Mouse (Mus musculus) mature B cell (primary cell): ENCODE results near the gene Scd4.
"Not testable (repeated sequence)": the region's sequence is repeated elsewhere in the genome, so short reads cannot be mapped to it uniquely, and the experiment has no call there.

Source experiments
- in situ Hi-C: fragments of 300-500 bp; cut with MboI; formaldehyde crosslinking; loops from 2 replicates; pipeline ENCODE4 v1.14.3; 2019

The Scd4 gene

DNA sequence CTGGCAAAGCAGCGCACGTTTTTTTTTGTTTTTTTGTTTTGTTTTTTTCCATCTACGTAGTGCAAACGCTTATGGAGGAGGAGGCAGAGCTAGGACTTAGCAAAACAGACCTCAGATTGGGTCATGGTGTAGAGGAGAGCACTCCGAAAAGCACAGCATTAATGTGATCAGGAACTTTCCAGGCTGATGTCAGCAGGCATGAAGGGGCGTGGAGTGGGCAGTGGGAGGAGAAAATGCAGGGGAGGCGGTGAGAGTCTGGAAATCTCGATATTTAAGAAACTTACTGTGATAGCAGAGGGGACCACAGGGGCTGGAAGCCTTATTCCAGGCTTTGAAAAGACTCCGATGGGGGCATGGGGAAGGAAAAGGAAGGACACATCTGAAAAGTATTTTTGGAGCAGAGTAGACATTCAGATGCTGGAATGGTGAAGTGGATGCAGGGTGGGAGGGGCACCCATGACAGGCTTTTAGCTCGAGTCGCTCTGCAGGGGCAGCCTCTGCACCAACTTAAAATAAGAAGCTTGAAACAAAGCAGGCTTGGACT lies 17.9 kb upstream of the Scd4 start:
- in situ Hi-C loops = no loop called here

DNA sequence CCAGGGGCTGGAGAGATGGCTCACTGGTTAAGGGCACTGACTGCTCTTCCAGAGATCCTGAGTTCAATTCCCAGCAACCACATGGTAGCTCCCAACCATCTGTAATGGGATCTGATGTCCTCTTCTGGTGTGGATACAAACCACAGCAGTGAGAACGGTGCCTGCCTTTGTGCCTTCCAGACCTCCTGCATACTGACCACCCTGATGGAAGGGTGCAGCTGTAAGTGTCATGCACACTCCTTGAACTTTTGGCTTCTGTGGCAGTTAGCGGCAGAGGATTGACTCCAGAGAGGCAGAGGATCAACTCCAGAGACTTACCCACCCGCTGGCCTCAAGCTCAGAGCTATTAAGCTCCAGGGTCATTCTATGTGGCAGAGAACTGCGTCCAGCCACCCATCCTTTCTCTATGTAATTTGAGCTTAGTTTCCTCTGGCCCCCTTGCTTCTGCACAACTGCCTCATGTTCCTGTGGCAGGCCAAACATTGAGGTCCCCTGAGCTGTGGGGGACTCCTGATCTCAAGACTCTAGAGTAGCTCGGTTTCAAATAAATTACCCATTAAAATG lies 16.1 kb upstream of the Scd4 start:
- in situ Hi-C loops = no loop called here

DNA sequence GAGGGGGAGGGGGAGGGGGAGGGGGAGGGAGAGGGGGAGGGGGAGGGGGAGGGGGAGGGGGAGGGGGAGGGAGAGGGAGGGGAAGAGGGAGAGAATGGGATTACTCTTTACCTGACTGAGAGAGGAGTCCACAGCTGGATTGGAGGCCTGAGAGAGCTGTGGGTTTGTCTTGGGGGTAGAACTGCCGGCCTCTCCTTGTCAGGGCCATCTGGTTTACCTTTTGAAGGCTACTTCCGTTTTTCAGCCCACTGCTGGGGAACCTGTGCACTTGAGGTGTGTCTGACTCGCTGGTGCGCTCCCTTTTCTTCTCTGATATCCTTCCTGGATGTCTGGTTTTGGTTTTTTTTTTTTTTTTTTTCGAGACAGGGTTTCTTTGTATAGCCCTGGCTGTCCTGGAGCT lies 15.5 kb upstream of the Scd4 start:
- in situ Hi-C loops = no loop called here

DNA sequence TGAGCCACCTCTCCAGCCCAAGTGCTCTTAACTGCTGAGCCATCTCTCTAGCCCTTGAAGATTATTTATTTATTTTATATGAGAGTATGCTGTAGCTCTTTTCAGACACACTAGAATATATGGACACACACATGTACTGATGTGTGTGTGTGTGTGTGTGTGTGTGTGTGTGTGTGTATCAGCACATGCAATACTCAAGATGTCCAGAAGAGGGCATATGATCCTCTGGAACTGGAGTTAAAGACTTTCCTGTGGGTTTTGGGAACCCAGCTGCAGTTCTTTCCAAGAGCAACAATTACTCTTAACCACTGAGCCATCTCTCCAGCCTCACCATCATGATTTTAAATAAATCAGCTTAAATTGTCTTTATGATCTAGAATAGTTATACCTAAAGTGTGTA lies 14.3 kb upstream of the Scd4 start:
- in situ Hi-C loops = no loop called here

DNA sequence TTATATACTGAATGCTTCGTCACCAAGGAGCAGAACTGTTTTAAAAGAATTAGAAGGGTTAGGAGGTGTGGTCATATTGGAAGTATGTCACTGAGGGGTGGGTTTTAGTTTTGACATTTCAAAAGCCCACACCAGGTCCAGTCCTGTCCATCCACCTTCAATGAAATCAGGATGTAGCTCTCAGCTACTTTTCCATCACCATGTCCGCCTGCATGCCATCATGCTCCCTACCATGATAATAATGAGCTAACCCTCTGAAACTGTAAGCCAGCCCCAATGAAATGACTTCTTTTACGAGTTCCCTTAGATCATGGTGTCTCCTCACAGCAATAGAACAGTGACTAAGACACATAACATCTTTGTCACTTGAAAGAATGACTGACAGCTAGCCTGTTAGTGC lies 12.6 kb upstream of the Scd4 start:
- in situ Hi-C loops = no loop called here

DNA sequence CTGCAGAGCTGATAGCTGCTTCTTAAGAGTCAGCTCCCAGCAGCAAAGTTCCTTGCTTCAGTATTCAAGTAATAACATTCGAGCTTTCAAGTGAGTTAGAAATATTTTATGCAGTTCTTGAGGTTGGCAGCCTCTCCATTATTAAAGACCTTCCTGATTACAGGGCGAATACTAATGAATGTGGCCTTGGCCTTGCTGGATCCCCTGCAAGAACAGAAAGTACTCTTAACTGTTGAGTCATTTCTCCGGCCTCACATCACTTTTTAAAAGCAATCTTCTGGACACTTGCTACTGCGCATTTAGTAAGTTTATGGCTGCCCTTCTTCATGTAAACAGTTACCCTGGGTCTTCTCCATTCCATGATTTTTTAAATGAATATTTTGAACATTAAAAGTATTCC lies 11.7 kb upstream of the Scd4 start:
- in situ Hi-C loops = no loop called here

DNA sequence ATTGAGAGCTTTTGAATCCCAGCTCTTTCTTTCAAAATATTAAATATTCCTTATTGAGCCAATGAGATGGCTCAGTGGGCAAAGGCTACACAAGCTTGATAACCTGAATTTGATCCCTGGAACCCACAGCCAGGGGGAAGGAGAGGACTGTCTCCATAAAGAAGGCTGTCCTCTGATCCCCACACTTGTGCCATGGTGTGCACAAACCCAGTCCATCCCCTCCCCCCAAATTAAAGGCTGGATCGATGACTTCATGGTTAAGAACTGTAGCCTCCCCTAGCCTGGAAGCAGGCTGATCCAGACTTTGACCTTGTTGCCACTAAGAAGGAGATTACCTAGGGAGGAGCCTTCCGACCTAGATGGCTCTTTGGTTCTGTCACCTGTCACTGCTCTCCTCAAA lies 11.3 kb upstream of the Scd4 start:
- in situ Hi-C loops = no loop called here

DNA sequence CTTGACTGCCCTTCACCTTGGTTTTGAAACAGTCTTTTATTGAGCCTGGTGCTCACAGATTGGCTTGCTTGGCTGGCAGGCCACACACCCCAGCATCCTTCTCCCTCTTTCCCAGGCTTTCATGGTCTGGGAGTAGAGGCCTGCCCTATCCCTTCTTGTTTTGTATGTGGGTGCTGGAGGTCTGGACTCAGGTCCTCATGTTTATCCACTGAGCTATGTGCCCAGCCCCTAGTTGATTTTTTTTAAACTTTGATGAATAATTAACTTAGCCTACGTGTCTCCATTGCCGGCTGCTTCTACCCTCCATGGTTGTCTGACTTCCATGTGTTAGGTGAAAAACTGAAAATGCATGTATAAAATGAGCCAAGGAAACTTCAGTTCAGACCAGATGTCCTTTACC lies 3.3 kb upstream of the Scd4 start:
- in situ Hi-C loops = no loop called here

DNA sequence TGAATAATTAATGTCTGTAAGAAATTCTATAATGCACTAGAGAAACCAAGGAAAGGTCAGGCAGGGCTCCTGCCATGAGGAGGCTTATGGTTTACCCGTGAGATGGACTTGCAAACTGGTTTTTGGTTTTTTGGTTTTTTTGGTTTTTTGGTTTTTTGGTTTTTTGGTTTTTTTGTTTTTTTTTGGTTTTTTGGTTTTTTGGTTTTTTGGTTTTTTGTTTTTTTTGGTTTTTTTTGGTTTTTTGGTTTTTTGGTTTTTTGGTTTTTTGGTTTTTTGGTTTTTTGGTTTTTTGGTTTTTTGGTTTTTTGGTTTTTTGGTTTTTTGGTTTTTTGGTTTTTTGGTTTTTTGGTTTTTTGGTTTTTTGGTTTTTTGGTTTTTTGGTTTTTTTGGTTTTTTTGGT lies 1.8 kb upstream of the Scd4 start:
- in situ Hi-C loops = not testable (repeated sequence)

DNA sequence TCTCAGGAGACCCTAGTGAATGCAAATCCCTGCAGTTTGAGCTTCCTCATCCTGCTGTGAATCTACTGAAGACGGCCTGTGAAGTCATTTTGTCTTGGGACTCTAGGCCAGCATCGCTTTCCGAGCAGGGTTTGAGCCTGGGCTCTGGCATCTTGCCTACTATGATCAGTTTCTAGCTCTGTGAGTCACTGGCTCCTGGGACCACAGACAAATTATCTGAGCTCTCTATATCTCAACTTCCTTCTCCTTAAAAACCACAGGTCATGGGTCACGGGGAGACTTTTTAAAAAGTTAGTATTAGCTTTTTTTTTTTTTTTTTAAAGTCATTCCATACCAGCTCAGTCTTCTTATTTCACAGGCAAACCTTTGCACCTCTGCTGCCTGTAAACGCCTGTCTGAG lies 981 bp upstream of the Scd4 start:
- in situ Hi-C loops = no loop called here

DNA sequence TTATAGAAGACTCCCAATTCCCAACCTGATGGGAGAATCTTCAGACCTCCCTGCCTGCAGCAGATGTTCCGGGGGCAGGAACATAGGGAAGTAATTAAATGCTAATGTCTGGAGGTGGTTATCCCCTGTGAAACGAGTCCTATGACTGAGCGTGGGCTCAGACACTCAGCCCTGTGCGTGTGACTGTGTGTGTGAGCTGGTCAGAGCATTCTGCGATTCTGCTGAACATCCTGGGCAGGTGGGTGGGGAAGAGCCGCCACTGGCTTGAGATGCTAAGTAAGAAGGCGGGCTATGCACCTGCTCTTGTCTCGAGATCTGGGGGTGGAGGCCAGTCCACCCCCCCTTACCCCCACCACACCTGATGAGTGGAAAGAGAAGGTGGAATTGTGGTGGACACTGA lies 566 bp upstream of the Scd4 start:
- in situ Hi-C loops = no loop called here

DNA sequence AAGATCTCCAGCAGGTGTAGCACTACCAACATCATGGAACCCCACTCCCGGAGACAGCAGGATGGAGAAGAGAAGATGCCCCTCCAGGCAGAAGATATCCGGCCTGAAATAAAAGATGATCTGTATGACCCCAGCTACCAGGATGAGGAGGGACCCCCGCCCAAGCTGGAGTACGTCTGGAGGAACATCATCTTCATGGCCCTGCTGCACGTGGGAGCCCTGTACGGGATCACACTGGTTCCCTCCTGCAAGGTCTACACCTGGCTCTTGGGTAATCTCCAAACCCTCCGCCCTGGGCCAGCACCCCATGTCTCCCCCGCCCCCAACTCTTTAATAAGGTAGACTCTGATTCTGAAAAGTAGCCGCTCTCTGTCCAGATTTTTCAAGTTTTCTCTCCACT lies 1.1 kb downstream of the Scd4 start:
- in situ Hi-C loops = no loop called here

DNA sequence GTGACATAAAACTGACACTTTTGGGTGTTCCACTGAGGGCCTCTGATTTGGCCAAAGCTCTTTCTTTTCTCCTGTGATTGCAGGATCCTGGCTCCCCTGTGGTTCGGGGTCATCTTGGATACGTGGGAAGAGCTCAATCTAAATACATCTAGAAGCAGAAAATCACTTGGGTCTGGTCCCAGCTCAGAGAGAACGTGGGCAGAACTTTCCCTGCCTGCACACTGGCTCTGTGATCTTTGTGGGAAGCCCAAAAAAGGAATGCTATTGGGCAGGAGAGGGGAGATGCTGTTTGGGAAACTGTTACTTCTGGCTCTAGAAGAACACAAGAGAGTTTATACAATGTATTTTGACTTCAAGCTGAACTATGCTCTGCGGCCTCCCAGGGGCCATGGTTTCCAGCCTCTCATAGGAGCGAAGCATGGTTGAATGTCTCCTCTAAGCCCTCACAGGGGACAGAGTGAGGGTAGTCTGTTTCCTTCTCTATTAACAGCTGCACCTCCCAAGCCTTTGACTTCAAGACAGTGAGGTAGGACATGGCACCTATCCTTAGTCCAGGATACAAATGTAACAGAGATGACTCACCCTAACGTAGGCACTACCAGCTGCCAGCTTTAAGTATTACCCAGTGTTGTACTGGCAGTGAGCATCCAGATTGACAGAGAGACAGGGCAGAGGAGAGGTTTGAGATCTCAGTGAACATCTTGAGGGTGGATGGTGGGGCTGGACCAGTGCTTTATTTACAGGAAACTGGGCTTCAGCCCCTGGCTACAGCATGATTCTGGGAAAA lies 3.2 kb downstream of the Scd4 start:
- in situ Hi-C loops = no loop called here

DNA sequence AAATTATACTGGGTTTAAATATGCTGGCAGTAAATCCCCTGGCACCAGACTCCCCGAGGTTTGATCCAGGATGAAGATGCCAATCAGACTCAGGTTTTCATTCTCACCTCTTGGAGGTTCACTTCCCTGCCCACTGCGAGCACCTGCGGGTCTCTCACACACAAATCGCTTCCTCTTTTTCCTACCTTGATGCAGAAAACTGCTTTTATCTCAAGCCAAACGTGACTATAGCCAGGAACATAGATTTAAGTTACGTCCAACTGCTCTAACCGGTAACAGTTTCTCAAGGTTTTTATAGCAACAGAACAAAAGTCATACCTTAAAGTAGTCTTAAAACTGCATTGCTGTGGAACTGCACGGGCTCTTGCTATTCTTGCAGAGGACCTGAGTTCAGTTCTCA lies 16.8 kb downstream of the Scd4 start:
- in situ Hi-C loops = no loop called here

DNA sequence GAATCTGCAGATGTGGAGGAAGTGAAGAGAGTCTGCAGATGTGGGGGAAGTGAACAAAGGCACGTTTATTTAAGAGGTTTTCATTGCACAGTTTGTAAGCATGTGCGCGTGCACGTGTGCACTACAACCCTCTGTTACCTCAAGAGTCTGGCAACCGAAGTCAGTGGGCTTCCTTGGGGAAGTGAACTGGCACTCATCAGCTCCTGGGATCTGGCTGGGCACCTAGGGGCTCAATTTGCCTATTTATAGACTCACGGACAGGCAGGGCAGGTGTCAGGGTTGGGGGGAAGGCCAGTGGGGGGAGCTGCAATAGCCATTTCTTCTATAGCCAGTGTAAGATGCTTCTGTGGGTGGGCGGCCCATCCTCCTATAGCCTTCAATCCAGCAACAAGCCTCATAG lies 18.9 kb downstream of the Scd4 start:
- in situ Hi-C loops = no loop called here

DNA sequence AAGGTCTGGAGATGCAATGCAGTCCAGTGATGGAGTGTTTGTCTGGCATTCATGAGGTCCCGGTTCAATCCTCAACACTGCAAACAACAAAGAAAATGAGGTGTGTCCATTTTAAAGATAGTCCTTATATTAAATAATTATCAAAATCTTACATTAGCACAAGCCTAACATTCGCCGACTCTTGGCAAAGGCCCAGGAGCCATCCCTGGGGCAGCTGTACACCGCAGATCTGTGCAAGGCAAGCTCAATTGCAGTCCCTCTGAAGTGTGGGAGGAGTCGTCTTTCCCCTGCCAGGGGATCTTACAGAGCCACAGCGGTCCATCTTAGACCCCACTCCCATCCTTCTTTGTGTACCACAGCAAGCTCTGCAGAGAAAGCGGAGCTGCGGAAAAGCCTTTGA lies 25.8 kb downstream of the Scd4 start:
- in situ Hi-C loops = no loop called here

DNA sequence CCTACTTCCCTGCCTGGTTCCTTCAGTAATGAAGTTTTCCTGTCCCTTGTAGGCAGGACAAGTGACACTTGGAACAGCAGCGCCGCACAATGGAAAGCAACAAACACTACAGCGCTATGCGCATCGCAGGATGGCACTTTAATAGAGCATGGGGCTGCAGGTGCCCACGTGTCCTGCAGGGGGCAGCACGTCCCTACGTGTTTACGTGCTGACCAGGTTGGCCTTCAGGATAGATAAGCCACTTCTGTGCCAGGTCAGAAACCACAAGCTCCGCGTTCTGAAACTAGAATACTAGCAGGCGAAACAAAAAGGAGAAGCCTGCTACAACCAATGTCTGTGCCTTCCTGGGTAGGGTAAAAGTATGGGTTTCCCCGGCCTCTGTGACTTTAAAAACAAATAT lies 30.6 kb downstream of the Scd4 start:
- in situ Hi-C loops = loop anchor here (10.0 kb wide), 1 partner anchor 181 kb away; the partner anchor contains the start of gene Sec31b

DNA sequence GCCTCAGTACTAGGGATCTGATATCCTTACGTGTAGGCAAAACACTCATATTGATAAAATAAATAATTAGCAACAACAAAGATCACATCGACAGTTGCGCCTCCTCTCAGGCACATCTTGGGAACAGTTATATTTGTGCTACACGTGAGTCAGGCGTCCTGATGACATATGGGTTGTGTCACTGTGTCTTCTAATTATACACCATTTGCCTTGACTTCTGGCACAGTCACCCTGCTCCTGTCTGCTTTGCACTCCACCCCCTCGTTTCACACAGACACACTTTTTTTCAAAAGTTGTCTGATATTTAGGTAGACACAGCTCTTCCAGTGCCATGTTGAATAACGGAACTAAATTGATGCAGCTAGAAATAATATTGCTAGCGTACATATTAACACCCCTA lies 31.1 kb downstream of the Scd4 start:
- in situ Hi-C loops = loop anchor here (10.0 kb wide), 1 partner anchor 181 kb away; the partner anchor contains the start of gene Sec31b

DNA sequence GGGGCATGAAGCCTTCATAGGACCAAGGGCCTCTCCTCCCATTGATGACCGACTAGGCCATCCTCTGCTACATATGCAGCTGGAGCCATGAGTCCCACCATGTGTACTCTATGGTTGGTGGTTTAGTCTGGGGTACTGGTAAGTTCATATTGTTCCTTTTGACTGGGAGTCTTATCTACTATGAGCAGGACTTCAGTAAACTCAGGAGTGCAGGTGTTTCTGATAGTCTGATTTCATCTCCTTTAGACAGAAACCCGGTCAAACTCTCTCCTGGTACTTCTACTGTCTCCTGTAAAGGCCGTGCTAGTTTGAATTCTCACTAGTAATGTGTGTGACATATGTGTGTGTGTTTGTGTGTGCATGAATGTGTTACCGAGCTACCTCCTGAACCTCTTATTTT lies 32.8 kb downstream of the Scd4 start:
- in situ Hi-C loops = loop anchor here (10.0 kb wide), 1 partner anchor 179 kb away; the partner anchor contains the start of gene Sec31b

DNA sequence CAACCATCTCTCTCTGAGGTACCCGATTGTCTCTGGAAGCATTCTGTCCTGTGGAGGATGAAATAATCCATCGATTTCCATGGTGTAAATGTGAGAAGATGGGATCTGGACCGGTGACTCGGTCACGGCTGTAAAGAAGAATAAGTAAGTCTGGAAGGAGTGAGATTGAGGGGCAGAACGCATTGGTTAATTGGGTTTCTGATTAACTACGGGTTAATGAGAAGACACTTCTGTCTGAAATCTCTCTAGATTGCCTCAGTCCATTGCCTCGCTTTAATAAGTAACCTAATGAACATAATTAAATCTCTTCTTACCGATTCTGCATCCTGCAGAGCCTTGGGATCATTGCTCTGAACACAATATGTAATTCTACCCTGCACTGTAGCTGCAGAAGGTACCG lies 34.2 kb downstream of the Scd4 start:
- in situ Hi-C loops = loop anchor here (10.0 kb wide), 1 partner anchor 178 kb away; the partner anchor contains the start of gene Sec31b

DNA sequence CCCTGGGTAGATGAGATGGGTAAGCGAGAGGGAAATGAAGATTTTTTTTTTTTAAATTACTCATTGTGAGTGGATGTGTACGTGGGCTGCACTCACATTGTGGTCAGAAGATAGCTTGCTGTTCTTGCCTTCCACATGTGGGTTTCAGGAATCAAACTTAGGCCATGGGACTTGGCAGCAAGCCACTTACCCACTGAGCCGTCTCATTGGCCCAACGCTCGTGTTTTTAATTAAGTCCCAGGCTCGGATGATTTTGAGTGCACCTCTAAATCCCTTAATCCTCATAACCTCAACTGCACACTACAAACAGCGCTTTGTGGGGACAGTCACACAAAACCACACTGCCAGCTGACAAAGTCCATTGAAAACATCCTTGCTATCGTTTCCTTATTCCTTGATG lies 36.5 kb downstream of the Scd4 start:
- in situ Hi-C loops = loop anchor here (10.0 kb wide), 1 partner anchor 175 kb away; the partner anchor contains the start of gene Sec31b

DNA sequence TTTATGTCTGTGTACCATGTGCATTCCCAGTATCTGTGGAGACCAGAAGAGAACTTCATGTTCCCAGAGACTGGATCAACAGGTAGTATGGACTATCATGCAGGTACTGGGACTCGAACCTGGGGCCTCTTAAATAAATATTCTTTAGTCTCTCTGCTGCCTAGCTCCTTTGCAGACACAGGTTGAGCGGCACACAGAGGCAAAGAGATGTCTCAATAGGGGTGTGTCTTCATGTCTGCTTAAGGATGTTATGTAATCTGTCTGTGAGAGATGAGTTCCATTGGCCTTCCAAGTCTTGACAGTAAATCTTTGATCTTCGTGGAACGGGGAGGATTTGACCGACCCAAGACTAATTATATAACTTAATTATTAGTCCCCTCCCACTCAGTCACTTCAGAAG lies 37.3 kb downstream of the Scd4 start:
- in situ Hi-C loops = loop anchor here (5.0 kb wide), 1 partner anchor 47 kb away; no protein-coding TSS in a partner anchor

DNA sequence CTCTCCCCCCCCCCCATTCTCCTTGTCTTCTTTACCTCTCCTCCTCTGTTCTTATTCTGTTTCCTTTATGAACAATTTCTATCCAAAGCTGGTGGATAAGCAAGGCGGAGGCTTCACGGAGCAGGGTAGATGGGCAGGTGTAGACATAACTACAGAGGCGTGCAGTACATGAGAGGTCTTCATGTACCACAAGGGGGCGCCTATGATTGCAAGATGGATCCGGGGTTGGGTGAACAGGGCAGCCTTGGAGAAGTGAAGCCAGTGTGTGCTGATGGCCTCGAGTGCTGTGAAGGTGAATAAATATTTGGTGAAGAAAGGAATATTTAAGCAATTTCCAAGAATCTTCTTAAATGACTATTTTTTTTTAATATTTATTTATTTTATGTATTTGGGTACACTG lies 40.1 kb downstream of the Scd4 start:
- in situ Hi-C loops = loop anchor here (5.0 kb wide), 1 partner anchor 44 kb away; no protein-coding TSS in a partner anchor
